Mouse (Mus musculus) right cerebral cortex, postnatal 14 days (tissue): Measurements from ENCODE around the gene Olfr958.
A peak's percentile ranks its signal among the peaks of the same experiment; 100 is the strongest.

ENCODE experiments used
- DNase-seq: peaks from one replicate; pipeline ENCODE4 v3.0.0; 2022

The Olfr958 gene

GRCm38 (mm10) chr9:39553946-39554345 lies at the start of gene Olfr958:
TSS of gene Olfr958 (minus strand) at chr9:39554054.
- no peak for DNase-seq

- no peak for DNase-seq
Observed at GRCm38 (mm10) chr9:39603333-39603845, 49.5 kb upstream of the Olfr958 start.

GRCm38 (mm10) chr9:39602536-39603332 lies 48.9 kb upstream of the Olfr958 start:
- DNase-seq = peak; percentile 42

GRCm38 (mm10) chr9:39577050-39577449 lies 23.2 kb upstream of the Olfr958 start:
- no peak for DNase-seq

- no peak for DNase-seq
Observed at GRCm38 (mm10) chr9:39575469-39575868, 21.6 kb upstream of the Olfr958 start, which contains the start of gene Olfr959. TSS of gene Olfr959 (minus strand) at chr9:39575569.

GRCm38 (mm10) chr9:39558349-39558647 lies 4.4 kb upstream of the Olfr958 start:
- DNase-seq = no peak

GRCm38 (mm10) chr9:39557529-39558348 lies 3.9 kb upstream of the Olfr958 start:
- DNase-seq = no peak

- DNase-seq = no peak
Observed at GRCm38 (mm10) chr9:39550806-39551205, 3.0 kb downstream of the Olfr958 start.

- DNase-seq = no peak
Observed at GRCm38 (mm10) chr9:39523616-39524285, 30.1 kb downstream of the Olfr958 start.

GRCm38 (mm10) chr9:39518595-39518994 lies 35.3 kb downstream of the Olfr958 start:
- no peak for DNase-seq

GRCm38 (mm10) chr9:39515531-39515930 lies 38.3 kb downstream of the Olfr958 start, which contains the start of gene Olfr957:
TSS of gene Olfr957 (minus strand) at chr9:39515809.
- DNase-seq = no peak

GRCm38 (mm10) chr9:39509412-39509811 lies 44.4 kb downstream of the Olfr958 start:
- no peak for DNase-seq

- DNase-seq = peak; percentile 70
Observed at GRCm38 (mm10) chr9:39508998-39509397, 44.9 kb downstream of the Olfr958 start.
